Mouse (Mus musculus) bone marrow, adult 2 months (tissue): Measurements from ENCODE around the gene Arhgef11. TPM values are rescaled to one million over a fixed set of nuclear protein-coding genes. Genes with fewer than 3 reads are reported as not detected.

ENCODE experiments used
- H3K27ac ChIP-seq: fragments of 200-500 bp; 2 replicates; pipeline ENCODE4 v1.5.1; 2012; ENCODE audit warnings: low read depth, mild to moderate bottlenecking, control low read depth, inconsistent platforms, low read length; ENCODE audit not compliant: control insufficient read depth, poor library complexity, insufficient read depth
- H3K4me1 ChIP-seq: fragments of 200-500 bp; 2 replicates; pipeline ENCODE4 v1.6.1; 2011; ENCODE audit warnings: low read length; ENCODE audit not compliant: control insufficient read depth, insufficient read depth
- H3K4me3 ChIP-seq: fragments of 200-500 bp; replicated peaks from 2 replicates; pipeline ENCODE3; 2011; ENCODE audit warnings: mild to moderate bottlenecking, low read depth, low read length, control low read depth; ENCODE audit not compliant: control insufficient read depth
- CTCF ChIP-seq: fragments of 200-500 bp; IDR thresholded peaks from 2 replicates; pipeline ENCODE4 v1.5.1; 2011; ENCODE audit warnings: low read length, control low read depth; ENCODE audit not compliant: control insufficient read depth, insufficient read depth
- POLR2A ChIP-seq: fragments of 200-500 bp; IDR thresholded peaks from 2 replicates; pipeline ENCODE4 v1.6.1; 2011; ENCODE audit warnings: low read depth, mild to moderate bottlenecking, control low read depth, low read length, borderline replicate concordance; ENCODE audit not compliant: control insufficient read depth
- WGBS: fragments of 180-500 bp; shearing (Covaris S2); methylation state at CpG from one replicate; pipeline ENCODE4 v1.1.7; 2018; 5-methylcytosine and 5-hydroxymethylcytosine counted together
- polyA plus RNA-seq: library from polyadenylated mRNA; stranded (reverse); fragments of >200 nt; gene quantifications from 2 replicates; pipeline ENCODE4 v1.2.4, GENCODE M21; 2011; ENCODE audit warnings: low replicate concordance; ENCODE audit not compliant: missing spikeins, insufficient read depth, insufficient read length

Gene Arhgef11
- polyA plus RNA-seq, 1 experiment, result 4.5 TPM

GRCm38 (mm10) chr3:87785156-87785555 is 167.8 kb downstream of the Arhgef11 start:
- H3K27ac ChIP-seq, result no peak overlapping the region
- no peak for TF ChIP-seq CTCF
- TF ChIP-seq POLR2A, result no peak
- no peaks in the 10 kb centered on the region for H3K4me1 ChIP-seq
- WGBS, result 21% methylated on average over 5 of the region's 5 CpGs
- no peak overlapping the region for H3K4me3 ChIP-seq

GRCm38 (mm10) chr3:87785626-87786214 is 168.4 kb downstream of the Arhgef11 start:
- Histone ChIP-seq H3K4me3 (no peak overlapping the region), H3K27ac (no peak overlapping the region), H3K4me1 (no peaks in the 10 kb centered on the region)
- WGBS, result 82% methylated on average over 6 of the region's 6 CpGs
- no peak for TF ChIP-seq POLR2A
- TF ChIP-seq CTCF, result no peak

Other genes starting within 250 kb of the Arhgef11 start
- 7.1 and 14.9 TPM in 2 replicates for gene Fcrl1, start 241.2 kb upstream of the Arhgef11 start, polyA plus RNA-seq
- not detected in 2 replicates for gene Fcrl5, start 181.8 kb upstream of the Arhgef11 start, polyA plus RNA-seq
- gene Etv3, start 92.2 kb upstream of the Arhgef11 start, polyA plus RNA-seq, result 4.2 and 6.1 TPM in 2 replicates
- 1.4 and 11.7 TPM in 2 replicates for gene Lrrc71, start 131.1 kb downstream of the Arhgef11 start, polyA plus RNA-seq
- not detected in 2 replicates for gene Ntrk1, start 177.6 kb downstream of the Arhgef11 start, polyA plus RNA-seq
- not detected in 2 replicates for gene Insrr, start 179.4 kb downstream of the Arhgef11 start, polyA plus RNA-seq
- gene Pear1, start 206.7 kb downstream of the Arhgef11 start, polyA plus RNA-seq, result 17.6 and 22.4 TPM in 2 replicates
- 0.79 and 3.0 TPM in 2 replicates for gene Sh2d2a, start 229.2 kb downstream of the Arhgef11 start, polyA plus RNA-seq